Mouse (Mus musculus) C2C12 (cell line): Measurements from ENCODE around the gene Tfr2.

Experiments used
- CEBPB ChIP-seq: IDR thresholded peaks from one replicate; pipeline ENCODE4 v1.6.1; 2011; ENCODE audit warnings: low read depth, mild to moderate bottlenecking, control low read depth, moderate library complexity
- CTCF ChIP-seq: IDR thresholded peaks from one replicate; pipeline ENCODE4 v1.5.1; 2011; ENCODE audit not compliant: control insufficient read depth, insufficient read depth, insufficient read length
- FOSL1 ChIP-seq: IDR thresholded peaks from one replicate; pipeline ENCODE4 v1.8.0; 2011; ENCODE audit warnings: mild to moderate bottlenecking, low read length; ENCODE audit not compliant: poor library complexity, insufficient read depth, severe bottlenecking
- MAX ChIP-seq: IDR thresholded peaks from one replicate; pipeline ENCODE4 v1.6.1; 2011; ENCODE audit warnings: mild to moderate bottlenecking, control low read depth
- MYOD1 ChIP-seq: IDR thresholded peaks from one replicate; pipeline ENCODE4 v1.6.1; 2011; ENCODE audit warnings: low read depth; ENCODE audit not compliant: control insufficient read depth, insufficient read length
- MYOG ChIP-seq: IDR thresholded peaks from one replicate; pipeline ENCODE4 v1.6.1; 2011; ENCODE audit not compliant: control insufficient read depth, insufficient read length; ENCODE audit errors: extremely low read depth
- USF1 ChIP-seq: IDR thresholded peaks from one replicate; pipeline ENCODE4 v1.6.1; 2011; ENCODE audit warnings: low read depth, mild to moderate bottlenecking, control low read depth, moderate library complexity

GRCm38 (mm10) chr5:137599600-137599999 lies 30.0 kb downstream of the Tfr2 start:
- TF ChIP-seq USF1: no peak
- no peak for TF ChIP-seq MYOD1
- TF ChIP-seq CEBPB: no peak
- no peak for TF ChIP-seq CTCF
- no peak for TF ChIP-seq MAX
- no peak for TF ChIP-seq MYOG
- TF ChIP-seq FOSL1: no peak
